Mouse (Mus musculus) lung, adult 2 months (tissue): ENCODE results near the gene Camk1d. TPM values are rescaled to one million over a fixed set of nuclear protein-coding genes. Genes with fewer than 3 reads are reported as not detected.
"Not testable (repeated sequence)": the region's sequence is repeated elsewhere in the genome, so short reads cannot be mapped to it uniquely, and the experiment has no call there.

Source experiments
- DNase-seq: peaks from one replicate; pipeline ENCODE4 v3.0.0; 2022
- H3K4me1 ChIP-seq: fragments of 200-500 bp; 2 replicates; pipeline ENCODE4 v1.6.1; 2011; ENCODE audit warnings: low read length; ENCODE audit not compliant: control insufficient read depth, insufficient read depth
- H3K4me3 ChIP-seq: fragments of 200-500 bp; replicated peaks from 2 replicates; pipeline ENCODE3; 2011; ENCODE audit warnings: low read depth, mild to moderate bottlenecking, control low read depth, low read length; ENCODE audit errors: extremely low read depth
- CTCF ChIP-seq: fragments of 200-500 bp; IDR thresholded peaks from 2 replicates; pipeline ENCODE4 v1.5.1; 2011; ENCODE audit warnings: mild to moderate bottlenecking, low read length, control low read depth; ENCODE audit not compliant: insufficient read depth
- POLR2A ChIP-seq: fragments of 200-500 bp; IDR thresholded peaks from 2 replicates; pipeline ENCODE4 v1.6.1; 2011; ENCODE audit warnings: low read depth, mild to moderate bottlenecking, control low read depth, low read length, borderline replicate concordance; ENCODE audit errors: extremely low read depth
- WGBS: fragments of 180-500 bp; shearing (Covaris S2); methylation state at CpG from one replicate; pipeline ENCODE4 v1.1.7; 2018; 5-methylcytosine and 5-hydroxymethylcytosine counted together
- polyA plus RNA-seq: library from polyadenylated mRNA; depleted of rRNA; stranded (reverse); fragments of >200 nt; gene quantifications from 2 replicates; pipeline ENCODE4 v1.2.3, GENCODE M21; 2012

Camk1d gene
- polyA plus RNA-seq, 1 experiment, result 3.8 TPM

GRCm38 (mm10) chr2:5563685-5564084 is 150.6 kb downstream of the Camk1d start:
- WGBS, result 75% methylated on average over 4 of the region's 4 CpGs
- TF ChIP-seq POLR2A (no peak), CTCF (no peak)
- DNase-seq, result no peak
- Histone ChIP-seq H3K4me1 (no peaks in the 10 kb centered on the region), H3K4me3 (no peak overlapping the region)

- no peak overlapping the region for H3K4me3 ChIP-seq
- no peak for DNase-seq
- no peaks in the 10 kb centered on the region for H3K4me1 ChIP-seq
- 82% methylated on average over 3 of the region's 3 CpGs for WGBS
- TF ChIP-seq CTCF, result no peak
- no peak for TF ChIP-seq POLR2A
Observed at GRCm38 (mm10) chr2:5561446-5561845, 152.9 kb downstream of the Camk1d start.

GRCm38 (mm10) chr2:5553264-5553663 is 161.1 kb downstream of the Camk1d start:
- no peak for DNase-seq
- TF ChIP-seq CTCF (no peak), POLR2A (no peak)
- no peak overlapping the region for H3K4me3 ChIP-seq
- no peaks in the 10 kb centered on the region for H3K4me1 ChIP-seq
- 79% methylated on average over 3 of the region's 3 CpGs for WGBS

- 88% methylated on average over 5 of the region's 5 CpGs for WGBS
- Histone ChIP-seq H3K4me3 (no peak overlapping the region), H3K4me1 (no peaks in the 10 kb centered on the region)
- DNase-seq, result no peak
- TF ChIP-seq CTCF (no peak), POLR2A (no peak)
Observed at GRCm38 (mm10) chr2:5551758-5552255, 162.5 kb downstream of the Camk1d start.

- no peak for DNase-seq
- TF ChIP-seq POLR2A (no peak), CTCF (no peak)
- H3K4me1 ChIP-seq, result no peaks in the 10 kb centered on the region
- WGBS, result 86% methylated on average over 2 of the region's 2 CpGs
- H3K4me3 ChIP-seq, result no peak overlapping the region
Observed at GRCm38 (mm10) chr2:5549334-5549733, 165.0 kb downstream of the Camk1d start.

GRCm38 (mm10) chr2:5548872-5549271 is 165.4 kb downstream of the Camk1d start:
- WGBS, result 90% methylated on average over 4 of the region's 4 CpGs
- Histone ChIP-seq H3K4me1 (no peaks in the 10 kb centered on the region), H3K4me3 (no peak overlapping the region)
- TF ChIP-seq POLR2A (no peak), CTCF (no peak)
- DNase-seq, result no peak

- Histone ChIP-seq H3K4me1 (no peaks in the 10 kb centered on the region), H3K4me3 (no peak overlapping the region)
- no peak for DNase-seq
- WGBS, result 72% methylated on average over 3 of the region's 3 CpGs
- TF ChIP-seq CTCF, result no peak
- no peak for TF ChIP-seq POLR2A
Observed at GRCm38 (mm10) chr2:5540870-5541269, 173.4 kb downstream of the Camk1d start.

GRCm38 (mm10) chr2:5539894-5540293 is 174.4 kb downstream of the Camk1d start:
- 69% methylated on average over 3 of the region's 3 CpGs for WGBS
- H3K4me3 ChIP-seq, H3K4me1 ChIP-seq, DNase-seq: not testable (repeated sequence)

- 63% methylated on average over 2 of the region's 2 CpGs for WGBS
- TF ChIP-seq POLR2A (no peak), CTCF (no peak)
- DNase-seq, result no peak
- H3K4me1 ChIP-seq, result no peaks in the 10 kb centered on the region
- no peak overlapping the region for H3K4me3 ChIP-seq
Observed at GRCm38 (mm10) chr2:5533868-5534267, 180.4 kb downstream of the Camk1d start.

- TF ChIP-seq POLR2A, result no peak
- TF ChIP-seq CTCF, result no peak
- WGBS, result 57% methylated on average over 2 of the region's 2 CpGs
- DNase-seq, result no peak
- Histone ChIP-seq H3K4me3 (no peak overlapping the region), H3K4me1 (no peaks in the 10 kb centered on the region)
Observed at GRCm38 (mm10) chr2:5529992-5530391, 184.3 kb downstream of the Camk1d start.
